Mouse (Mus musculus) frontal cortex, adult 2 months (tissue): ENCODE results near the gene Ccl21a. TPM values are rescaled to one million over a fixed set of nuclear protein-coding genes. Genes with fewer than 3 reads are reported as not detected.
"Not testable (repeated sequence)": the region's sequence is repeated elsewhere in the genome, so short reads cannot be mapped to it uniquely, and the experiment has no call there.

Experiments
- DNase-seq, 2 experiments: peaks; one replicate each; pipeline ENCODE4 v3.0.0; 2022; ENCODE audit warnings: low spot score in 1 of 2; ENCODE audit errors: extremely low spot score in 1 of 2
- polyA plus RNA-seq: library from polyadenylated mRNA; depleted of rRNA; stranded (reverse); fragments of >200 nt; gene quantifications from 2 replicates; pipeline ENCODE4 v1.2.3, GENCODE M21; 2012; rRNA removed

The Ccl21a gene
- polyA plus RNA-seq, result 0.12 and 1.3 TPM in 2 replicates

- DNase-seq, result not testable (repeated sequence)
Observed at GRCm38 (mm10) chr4:42773893-42774292, at the start of gene Ccl21a. TSS of gene Ccl21a (minus strand) at chr4:42773993.

- not testable (repeated sequence) for DNase-seq
Observed at GRCm38 (mm10) chr4:42756477-42756876, 17.3 kb downstream of the Ccl21a start, which contains the start of gene Ccl19. TSS of gene Ccl19 (minus strand) at chr4:42756577.

DNA sequence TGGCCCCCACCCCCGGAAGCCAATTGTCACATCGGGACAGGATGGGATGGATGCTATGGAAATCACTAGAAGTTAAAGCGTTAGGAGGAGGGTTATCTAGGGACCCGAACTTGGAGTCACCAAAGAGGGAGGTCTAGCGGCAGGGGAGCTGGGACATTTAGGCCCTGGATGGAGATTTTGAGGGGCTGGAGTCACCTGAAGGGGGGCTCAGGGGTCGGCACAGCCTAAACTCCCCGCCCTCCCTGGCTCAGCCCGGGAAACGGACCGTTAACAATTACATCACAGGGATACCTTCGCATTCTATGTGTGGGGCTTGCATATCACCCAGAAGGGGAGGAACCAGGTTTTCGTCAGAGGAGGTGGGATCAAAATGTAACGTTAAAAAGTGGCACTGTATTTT lies 38.5 kb downstream of the Ccl21a start, which contains the start of gene 4930578G10Rik:
4930578G10Rik (plus strand) TSS at position 301 of the 400 bp plus-strand sequence.
- DNase-seq, result not testable (repeated sequence)

Other genes starting within 250 kb of the Ccl21a start
- gene Fam205a2, start 245.8 kb downstream of the Ccl21a start, polyA plus RNA-seq, result 0.66 TPM in 1 of 2 replicates, not detected in the other
- not detected in 2 replicates for gene Gm10591, start 161.8 kb downstream of the Ccl21a start, polyA plus RNA-seq
- gene Gm2564, start 144.3 kb downstream of the Ccl21a start, polyA plus RNA-seq, result 1.2 and 1.8 TPM in 2 replicates
- gene Ccl27b, start 118.7 kb downstream of the Ccl21a start, polyA plus RNA-seq, result 5.6 and 6.9 TPM in 2 replicates
- 0.08 TPM in 1 of 2 replicates, not detected in the other for gene Il11ra2, start 112.1 kb downstream of the Ccl21a start, polyA plus RNA-seq
- 0.92 and 1.3 TPM in 2 replicates for gene 4930578G10Rik, start 38.4 kb downstream of the Ccl21a start, polyA plus RNA-seq
- 1.4 and 2.8 TPM in 2 replicates for gene Ccl19, start 17.4 kb downstream of the Ccl21a start, polyA plus RNA-seq
- 0.11 and 0.18 TPM in 2 replicates for gene Fam205a1, start 79.9 kb upstream of the Ccl21a start, polyA plus RNA-seq
- 0.14 TPM in 1 of 2 replicates, not detected in the other for gene Gm12394, start 82.8 kb upstream of the Ccl21a start, polyA plus RNA-seq
- 0.22 TPM in 1 of 2 replicates, not detected in the other for gene Fam205c, start 100.2 kb upstream of the Ccl21a start, polyA plus RNA-seq
- 175 and 199 TPM in 2 replicates for gene Phf24, start 142.7 kb upstream of the Ccl21a start, polyA plus RNA-seq
- gene Dnajb5, start 175.8 kb upstream of the Ccl21a start, polyA plus RNA-seq, result 126 and 151 TPM in 2 replicates
- gene 1700022I11Rik, start 195.6 kb upstream of the Ccl21a start, polyA plus RNA-seq, result 0.11 and 0.18 TPM in 2 replicates
- gene Vcp, start 226.5 kb upstream of the Ccl21a start, polyA plus RNA-seq, result 170 and 193 TPM in 2 replicates
- gene Fancg, start 236.5 kb upstream of the Ccl21a start, polyA plus RNA-seq, result 19.7 and 23.2 TPM in 2 replicates